Mouse (Mus musculus) mouse embryonic stem cell (cell line): ENCODE results near the gene Hist1h4i.

Source experiments
- in situ Hi-C, 2 experiments: fragments of 300-500 bp; cut with MboI; formaldehyde crosslinking; loops; 1 replicate in 1 of 2; 3 replicates in 1 of 2; pipeline ENCODE4 v1.14.3; 2019 to 2020; ENCODE audit warnings: low sequenced_read_pairs in 2 of 2, low pct_unique_long_range_greater_than_20kb in 1 of 2, mixed read lengths in 1 of 2; ENCODE audit not compliant: unreplicated experiment in 1 of 2

The Hist1h4i gene

GRCm38 (mm10) chr13:22040464-22041141 is 559 bp downstream of the Hist1h4i start:
- in situ Hi-C loops: loop anchor here (10.0 to 25.0 kb wide), 4 partner anchors 178 to 1697 kb away; partner anchors contain the start of genes Hist1h1c (in 1 of the 2), Hist1h2bb (in 1 of the 2) and Hist1h3c (in 1 of the 2)

DNA sequence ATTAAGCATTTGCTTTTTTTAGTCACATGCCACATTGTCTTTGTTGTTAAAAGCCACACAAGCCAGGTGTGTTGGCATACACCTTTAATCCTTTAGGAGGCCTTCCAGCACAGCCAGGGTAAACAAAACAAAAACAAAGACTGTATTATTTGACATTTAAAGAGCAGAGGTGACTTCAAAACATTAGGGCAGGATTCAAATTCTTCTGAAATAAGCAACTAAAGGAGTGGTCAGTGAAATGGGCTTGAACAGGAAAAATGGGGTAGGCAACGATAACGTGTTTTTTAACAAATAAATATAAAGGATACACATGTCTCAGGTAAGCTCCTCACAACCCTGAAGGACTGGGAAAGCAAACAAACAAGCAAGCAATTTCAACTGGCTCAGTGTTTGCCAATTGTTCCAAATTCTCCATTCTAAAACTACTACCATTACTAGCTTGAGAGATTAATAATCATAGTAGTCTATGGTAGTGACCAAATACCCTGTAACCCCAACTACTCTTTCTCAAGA is 1.2 kb downstream of the Hist1h4i start:
- in situ Hi-C loops: loop anchor here (10.0 to 25.0 kb wide), 5 partner anchors 178 to 1697 kb away; partner anchors contain the start of genes Hist1h1c (in 1 of the 2), Hist1h2ai (in 1 of the 2), Hist1h2bb (in 1 of the 2) and Hist1h2bl (in 1 of the 2)

GRCm38 (mm10) chr13:22039364-22039763 is 1.8 kb downstream of the Hist1h4i start:
- in situ Hi-C loops: loop anchor here (10.0 to 25.0 kb wide), 4 partner anchors 177 to 1698 kb away; partner anchors contain the start of genes Hist1h1c (in 1 of the 2), Hist1h2ai (in 1 of the 2), Hist1h2bb (in 1 of the 2) and Hist1h2bl (in 1 of the 2)

GRCm38 (mm10) chr13:22037415-22037814 is 3.7 kb downstream of the Hist1h4i start:
- in situ Hi-C loops: loop anchor here (10.0 to 25.0 kb wide), 4 partner anchors 175 to 1700 kb away; partner anchors contain the start of genes Hist1h1c (in 1 of the 2), Hist1h2ai (in 1 of the 2), Hist1h2bb (in 1 of the 2) and Hist1h2bl (in 1 of the 2)

DNA sequence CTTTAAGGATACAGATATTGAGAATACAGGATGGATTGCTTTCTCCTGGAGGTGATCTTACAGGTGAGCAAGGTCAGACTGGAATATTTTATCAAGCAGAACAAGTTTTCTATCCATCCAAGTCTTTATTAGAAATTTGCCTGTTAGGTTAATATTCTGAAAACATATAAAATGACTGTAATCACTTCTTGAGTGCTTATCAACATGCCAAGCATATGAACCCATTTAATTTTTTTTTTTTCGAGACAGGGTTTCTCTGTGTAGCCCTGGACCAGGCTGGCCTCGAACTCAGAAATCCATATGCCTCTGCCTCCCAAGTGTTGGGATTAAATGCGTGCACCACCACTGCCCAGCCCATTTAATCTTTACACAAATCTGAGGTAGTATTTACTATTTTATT is 4.2 kb downstream of the Hist1h4i start:
- in situ Hi-C loops: loop anchor here (10.0 to 25.0 kb wide), 4 partner anchors 175 to 1700 kb away; partner anchors contain the start of genes Hist1h1c (in 1 of the 2), Hist1h2ai (in 1 of the 2), Hist1h2bb (in 1 of the 2) and Hist1h2bl (in 1 of the 2)

- in situ Hi-C loops: loop anchor here (10.0 to 25.0 kb wide), 4 partner anchors 174 to 1701 kb away; partner anchors contain the start of genes Hist1h1c (in 1 of the 2), Hist1h2ai (in 1 of the 2), Hist1h2bb (in 1 of the 2) and Hist1h2bl (in 1 of the 2)
Measured at GRCm38 (mm10) chr13:22036149-22036956, 4.8 kb downstream of the Hist1h4i start.

DNA sequence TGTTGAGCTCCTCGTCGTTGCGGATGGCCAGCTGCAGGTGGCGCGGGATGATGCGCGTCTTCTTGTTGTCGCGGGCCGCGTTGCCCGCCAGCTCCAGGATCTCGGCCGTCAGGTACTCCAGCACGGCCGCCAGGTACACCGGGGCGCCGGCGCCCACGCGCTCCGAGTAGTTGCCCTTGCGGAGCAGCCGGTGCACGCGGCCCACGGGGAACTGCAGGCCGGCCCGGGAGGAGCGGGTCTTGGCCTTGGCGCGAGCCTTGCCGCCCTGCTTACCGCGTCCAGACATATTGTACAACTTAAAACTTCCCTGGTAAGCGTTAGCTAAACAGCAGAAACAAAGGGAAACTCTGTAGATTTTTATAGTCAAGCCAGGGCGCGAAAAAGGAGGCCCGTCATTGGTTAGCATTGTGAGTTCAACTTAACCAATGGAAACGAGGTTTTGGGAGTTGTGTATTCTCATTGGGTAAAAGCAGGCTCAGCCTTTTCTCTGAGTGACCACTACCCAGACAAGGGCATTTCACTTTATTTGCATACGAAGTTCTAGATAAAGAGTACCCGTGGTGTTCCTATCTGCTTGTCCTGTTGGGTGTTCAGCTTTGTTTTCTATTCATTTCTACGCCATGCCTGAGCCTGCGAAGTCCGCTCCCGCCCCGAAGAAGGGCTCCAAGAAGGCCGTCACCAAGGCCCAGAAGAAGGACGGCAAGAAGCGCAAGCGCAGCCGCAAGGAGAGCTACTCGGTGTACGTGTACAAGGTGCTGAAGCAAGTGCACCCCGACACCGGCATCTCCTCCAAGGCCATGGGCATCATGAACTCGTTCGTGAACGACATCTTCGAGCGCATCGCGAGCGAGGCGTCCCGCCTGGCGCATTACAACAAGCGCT is 5.7 kb downstream of the Hist1h4i start, which contains the start of the genes Hist1h2ah and Hist1h2bk:
Gene Hist1h2ah (minus strand): TSS at position 302 of the 882 bp plus-strand sequence.
Gene Hist1h2bk (plus strand): TSS at position 604 of the 882 bp plus-strand sequence.
- in situ Hi-C loops: loop anchor here (10.0 to 25.0 kb wide), 4 partner anchors 173 to 1702 kb away; partner anchors contain the start of genes Hist1h1c (in 1 of the 2), Hist1h2ai (in 1 of the 2), Hist1h2bb (in 1 of the 2) and Hist1h2bl (in 1 of the 2)

GRCm38 (mm10) chr13:22034443-22035266 is 6.5 kb downstream of the Hist1h4i start:
- in situ Hi-C loops: loop anchor here (5.0 to 25.0 kb wide), 5 partner anchors 107 to 1703 kb away; partner anchors contain the start of genes Hist1h1c (in 1 of the 2), Hist1h2ai (in 1 of the 2), Hist1h2bb (in 1 of the 2) and Hist1h2bl (in 1 of the 2)

DNA sequence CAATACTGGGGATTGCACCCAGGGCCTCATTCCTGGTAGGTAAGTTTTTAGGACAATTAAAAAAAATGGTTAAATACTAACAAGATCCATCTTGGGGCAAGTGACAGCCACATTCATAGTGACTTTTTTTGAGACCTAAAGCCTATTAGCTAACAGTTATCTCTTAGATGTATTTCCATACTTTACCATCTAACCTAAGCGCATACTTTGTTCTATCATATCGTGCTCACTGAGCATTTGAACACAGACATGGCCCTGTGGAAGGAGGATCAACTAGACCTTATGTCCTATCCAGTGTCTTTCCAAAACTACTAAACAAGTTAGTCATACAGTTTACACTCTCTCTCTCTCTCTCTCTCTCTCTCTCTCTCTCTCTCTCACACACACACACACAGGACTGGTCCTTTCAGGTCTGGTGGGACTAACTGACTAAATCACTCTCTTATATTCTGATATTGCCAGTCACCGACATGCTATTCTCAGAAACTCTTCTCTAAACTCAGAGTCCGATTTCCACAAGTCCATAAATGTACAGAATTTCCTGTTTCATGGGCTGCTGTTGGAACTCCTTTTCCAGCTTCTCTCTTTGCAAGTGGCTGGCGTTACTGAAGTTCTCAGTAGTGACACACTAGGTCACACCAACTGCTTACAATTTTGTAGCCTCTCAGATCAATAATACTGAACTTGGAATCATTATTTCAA is 7.3 kb downstream of the Hist1h4i start:
- in situ Hi-C loops: loop anchor here (5.0 to 25.0 kb wide), 5 partner anchors 107 to 1703 kb away; partner anchors contain the start of genes Hist1h1c (in 1 of the 2), Hist1h2ai (in 1 of the 2), Hist1h2bb (in 1 of the 2) and Hist1h2bl (in 1 of the 2)

- in situ Hi-C loops: loop anchor here (5.0 to 25.0 kb wide), 5 partner anchors 103 to 1707 kb away; partner anchors contain the start of genes Hist1h1c (in 1 of the 2), Hist1h2ai (in 1 of the 2), Hist1h2bb (in 1 of the 2) and Hist1h2bl (in 1 of the 2)
Measured at GRCm38 (mm10) chr13:22030493-22030892, 10.7 kb downstream of the Hist1h4i start.

GRCm38 (mm10) chr13:22029928-22030327 is 11.2 kb downstream of the Hist1h4i start:
- in situ Hi-C loops: loop anchor here (5.0 to 25.0 kb wide), 7 partner anchors 55 to 1707 kb away; partner anchors contain the start of genes Hist1h1c (in 1 of the 2), Hist1h2ai (in 1 of the 2), Hist1h2bb (in 1 of the 2) and Hist1h2bl (in 1 of the 2)

DNA sequence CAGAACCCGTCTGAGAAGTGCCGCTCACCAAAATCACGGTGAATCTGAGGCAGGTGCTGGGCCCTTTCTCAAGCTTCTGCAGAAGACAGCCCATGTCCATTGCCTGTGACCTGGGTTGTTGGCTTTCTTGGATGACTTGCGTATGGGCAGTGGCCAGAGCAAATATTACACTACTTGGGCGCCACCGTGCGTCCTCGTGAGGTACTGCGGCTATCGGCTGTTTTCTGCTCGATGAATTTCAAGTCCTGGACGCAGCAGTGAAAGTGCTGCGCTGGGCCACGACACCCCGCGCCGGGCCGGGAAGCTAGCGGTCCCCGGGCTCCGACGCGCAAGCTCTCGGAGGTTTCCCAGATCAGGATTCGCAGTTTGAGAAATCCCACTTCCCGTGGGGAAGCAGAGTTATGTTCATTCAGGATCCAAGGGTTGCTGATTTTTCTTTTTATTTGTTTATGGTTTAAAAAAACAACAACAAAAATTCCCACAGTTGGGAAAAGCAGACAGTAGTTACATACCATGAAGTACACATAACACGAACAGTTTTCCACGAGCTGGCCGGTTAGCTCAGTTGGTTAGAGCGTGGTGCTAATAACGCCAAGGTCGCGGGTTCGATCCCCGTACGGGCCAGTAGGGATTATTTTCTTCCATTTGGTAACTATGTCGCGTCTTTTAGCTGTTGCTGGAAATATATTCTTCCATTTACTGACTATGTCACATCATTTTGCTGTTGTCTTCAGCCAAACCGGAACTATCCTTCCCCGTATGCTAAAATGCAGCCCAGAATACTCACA is 12.3 kb downstream of the Hist1h4i start:
- in situ Hi-C loops: loop anchor here (5.0 to 25.0 kb wide), 5 partner anchors 54 to 1708 kb away; partner anchors contain the start of genes Hist1h1c (in 1 of the 2), Hist1h2bb (in 1 of the 2) and Hist1h3c (in 1 of the 2)

- in situ Hi-C loops: loop anchor here (5.0 to 25.0 kb wide), 5 partner anchors 52 to 1711 kb away; partner anchors contain the start of genes Hist1h1c (in 1 of the 2), Hist1h2bb (in 1 of the 2) and Hist1h3c (in 1 of the 2)
Measured at GRCm38 (mm10) chr13:22026058-22027031, 14.8 kb downstream of the Hist1h4i start.
